Mouse (Mus musculus): Measurements from ENCODE around the gene Cox15. TPM values are rescaled to one million over a fixed set of nuclear protein-coding genes. Genes with fewer than 3 reads are reported as not detected.

The Cox15 gene
- total and polyA plus RNA-seq, 2 experiments from 2014 or later = 9.4 to 31.0 TPM

DNA sequence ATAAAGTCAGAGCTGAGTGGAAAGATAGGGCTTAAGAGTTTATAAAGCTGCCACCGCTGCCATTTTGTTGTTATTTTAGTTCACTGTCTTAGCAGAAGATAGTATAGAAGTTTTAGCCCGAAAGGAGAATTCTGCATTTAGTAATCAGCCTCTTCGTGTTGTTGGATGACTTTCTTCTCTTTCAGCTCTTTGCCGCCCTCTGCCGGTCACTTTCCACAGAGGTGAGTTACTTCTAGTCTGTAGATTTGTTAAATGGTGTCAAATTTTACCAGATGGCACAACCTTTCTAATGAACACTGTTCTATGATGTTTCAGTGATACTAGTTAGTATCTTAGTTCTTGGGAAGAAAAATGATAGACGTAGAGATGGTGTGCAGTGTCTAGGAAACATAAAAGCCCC is 7.7 kb upstream of the Cox15 start:
- no peak overlapping the region for H3K4me3 ChIP-seq (ENCODE audit: low read depth, low read length)
- H3K27me3 ChIP-seq (ENCODE audit: control insufficient read depth, insufficient read depth, low read length) = no peaks in the 10 kb centered on the region
- ATAC-seq (ENCODE audit: insufficient read depth, low read depth) (no peak), DNase-seq (ENCODE audit: low spot score) (peak; percentile 48)
- no peaks in the 10 kb centered on the region for H3K9me3 ChIP-seq (replicated peaks; ENCODE audit: control insufficient read depth, low read length)
- WGBS = 17% methylated on average over 6 of the region's 6 CpGs
- no peaks in the 10 kb centered on the region for H3K36me3 ChIP-seq (replicated peaks; ENCODE audit: control insufficient read depth, insufficient read depth, low read length)
- TF ChIP-seq CTCF (IDR thresholded peaks at IDR 0.05; ENCODE audit: low read depth) (peak; percentile 74), EP300 (IDR thresholded peaks at IDR 0.05; ENCODE audit: low read depth) (no peak)
- H3K27ac ChIP-seq (ENCODE audit: low read depth) = no peak overlapping the region
- H3K9ac ChIP-seq (replicated peaks; ENCODE audit: low read depth, low read length) = no peak overlapping the region
- H3K4me2 ChIP-seq (ENCODE audit: low read depth, low read length) = no peak overlapping the region
- no peaks in the 10 kb centered on the region for H3K4me1 ChIP-seq (ENCODE audit: control insufficient read depth, insufficient read depth)

- DNase-seq (ENCODE audit: low spot score) = no peak
- Histone ChIP-seq H3K9ac (replicated peaks; ENCODE audit: low read depth, low read length) (no peak overlapping the region), H3K4me1 (ENCODE audit: control insufficient read depth, insufficient read depth) (peaks cover 5% of the 10 kb centered on the region; the same call in 1 of the 2 replicates), H3K9me3 (replicated peaks; ENCODE audit: control insufficient read depth, low read length) (no peaks in the 10 kb centered on the region), H3K36me3 (replicated peaks; ENCODE audit: control insufficient read depth, insufficient read depth, low read length) (peaks cover 13% of the 10 kb centered on the region; the same call in 1 of the 2 replicates), H3K27me3 (ENCODE audit: control insufficient read depth, insufficient read depth, low read length) (no peaks in the 10 kb centered on the region), H3K4me3 (ENCODE audit: low read depth, low read length) (no peak overlapping the region), H3K27ac (ENCODE audit: low read depth) (no peak overlapping the region), H3K4me2 (ENCODE audit: low read depth, low read length) (no peak overlapping the region)
- 61% methylated on average over 2 of the region's 2 CpGs for WGBS
- ATAC-seq (ENCODE audit: insufficient read depth, low read depth) = no peak
- TF ChIP-seq CTCF (IDR thresholded peaks at IDR 0.05; ENCODE audit: low read depth) = no peak
- no peak for TF ChIP-seq EP300 (IDR thresholded peaks at IDR 0.05; ENCODE audit: low read depth)
Measured at GRCm38 (mm10) chr19:43754872-43755271, 2.1 kb upstream of the Cox15 start.

GRCm38 (mm10) chr19:43754237-43754636 is 1.4 kb upstream of the Cox15 start:
- Histone ChIP-seq H3K9ac (replicated peaks; ENCODE audit: low read depth, low read length) (no peak overlapping the region), H3K27me3 (ENCODE audit: control insufficient read depth, insufficient read depth, low read length) (no peaks in the 10 kb centered on the region), H3K4me1 (ENCODE audit: control insufficient read depth, insufficient read depth) (peaks cover 5% of the 10 kb centered on the region; the same call in 1 of the 2 replicates), H3K4me3 (ENCODE audit: low read depth, low read length) (no peak overlapping the region), H3K4me2 (ENCODE audit: low read depth, low read length) (no peak overlapping the region), H3K27ac (ENCODE audit: low read depth) (no peak overlapping the region), H3K36me3 (replicated peaks; ENCODE audit: control insufficient read depth, insufficient read depth, low read length) (peaks cover 17% of the 10 kb centered on the region), H3K9me3 (replicated peaks; ENCODE audit: control insufficient read depth, low read length) (no peaks in the 10 kb centered on the region)
- ATAC-seq (ENCODE audit: insufficient read depth, low read depth) = no peak
- WGBS = 75% methylated on average over 2 of the region's 2 CpGs
- TF ChIP-seq CTCF (IDR thresholded peaks at IDR 0.05; ENCODE audit: low read depth) (no peak), EP300 (IDR thresholded peaks at IDR 0.05; ENCODE audit: low read depth) (no peak)
- DNase-seq (ENCODE audit: low spot score) = no peak

GRCm38 (mm10) chr19:43753226-43753835 is 531 bp upstream of the Cox15 start:
- H3K4me1 ChIP-seq (ENCODE audit: control insufficient read depth, insufficient read depth) = peaks cover 5% of the 10 kb centered on the region; the same call in 1 of the 2 replicates
- peak overlapping the region; percentile 58 for H3K9ac ChIP-seq (replicated peaks; ENCODE audit: low read depth, low read length)
- no peaks in the 10 kb centered on the region for H3K9me3 ChIP-seq (replicated peaks; ENCODE audit: control insufficient read depth, low read length)
- DNase-seq (ENCODE audit: low spot score) (peak; percentile 63), ATAC-seq (ENCODE audit: insufficient read depth, low read depth) (peak; percentile 87)
- TF ChIP-seq CTCF (IDR thresholded peaks at IDR 0.05; ENCODE audit: low read depth) (peak; percentile 81), EP300 (IDR thresholded peaks at IDR 0.05; ENCODE audit: low read depth) (no peak)
- H3K27me3 ChIP-seq (ENCODE audit: control insufficient read depth, insufficient read depth, low read length) = no peaks in the 10 kb centered on the region
- WGBS = 1% methylated on average over 24 of the region's 24 CpGs
- peak overlapping the region; percentile 60 for H3K4me2 ChIP-seq (ENCODE audit: low read depth, low read length)
- peaks cover 26% of the 10 kb centered on the region for H3K36me3 ChIP-seq (replicated peaks; ENCODE audit: control insufficient read depth, insufficient read depth, low read length)
- peak overlapping the region; percentile 64 for H3K4me3 ChIP-seq (ENCODE audit: low read depth, low read length)
- H3K27ac ChIP-seq (ENCODE audit: low read depth) = peak overlapping the region; percentile 96

GRCm38 (mm10) chr19:43750008-43750407 is 2.8 kb downstream of the Cox15 start:
- no peak for TF ChIP-seq CTCF (IDR thresholded peaks at IDR 0.05; ENCODE audit: low read depth)
- no peak overlapping the region for H3K4me2 ChIP-seq (ENCODE audit: low read depth, low read length)
- no peak overlapping the region for H3K27ac ChIP-seq (ENCODE audit: low read depth)
- H3K36me3 ChIP-seq (replicated peaks; ENCODE audit: control insufficient read depth, insufficient read depth, low read length) = peaks cover 58% of the 10 kb centered on the region
- no peaks in the 10 kb centered on the region for H3K27me3 ChIP-seq (ENCODE audit: control insufficient read depth, insufficient read depth, low read length)
- DNase-seq (ENCODE audit: low spot score) (no peak), ATAC-seq (ENCODE audit: insufficient read depth, low read depth) (no peak)
- 96% methylated on average over 2 of the region's 2 CpGs for whole genome bisulfite sequencing
- no peak overlapping the region for H3K9ac ChIP-seq (replicated peaks; ENCODE audit: low read depth, low read length)
- no peaks in the 10 kb centered on the region for H3K9me3 ChIP-seq (replicated peaks; ENCODE audit: control insufficient read depth, low read length)
- H3K4me1 ChIP-seq (ENCODE audit: control insufficient read depth, insufficient read depth) = peaks cover 5% of the 10 kb centered on the region; the same call in 1 of the 2 replicates
- H3K4me3 ChIP-seq (ENCODE audit: low read depth, low read length) = no peak overlapping the region

GRCm38 (mm10) chr19:43747877-43748276 is 4.9 kb downstream of the Cox15 start:
- no peak overlapping the region for H3K4me3 ChIP-seq (ENCODE audit: low read depth, low read length)
- H3K27ac ChIP-seq (ENCODE audit: low read depth) = no peak overlapping the region
- H3K9me3 ChIP-seq (replicated peaks; ENCODE audit: control insufficient read depth, low read length) = no peaks in the 10 kb centered on the region
- no peaks in the 10 kb centered on the region for H3K27me3 ChIP-seq (ENCODE audit: control insufficient read depth, insufficient read depth, low read length)
- no peak overlapping the region for H3K9ac ChIP-seq (replicated peaks; ENCODE audit: low read depth, low read length)
- peak; percentile 25 for ATAC-seq (ENCODE audit: insufficient read depth, low read depth)
- peaks cover 76% of the 10 kb centered on the region for H3K36me3 ChIP-seq (replicated peaks; ENCODE audit: control insufficient read depth, insufficient read depth, low read length)
- no peak for TF ChIP-seq EP300 (IDR thresholded peaks at IDR 0.05; ENCODE audit: low read depth)
- no peak for TF ChIP-seq CTCF (IDR thresholded peaks at IDR 0.05; ENCODE audit: low read depth)
- peak; percentile 39 for DNase-seq (ENCODE audit: low spot score)
- no peaks in the 10 kb centered on the region for H3K4me1 ChIP-seq (ENCODE audit: control insufficient read depth, insufficient read depth)
- WGBS = 68% methylated on average over 4 of the region's 4 CpGs
- no peak overlapping the region for H3K4me2 ChIP-seq (ENCODE audit: low read depth, low read length)
